Mouse (Mus musculus) hindbrain, embryonic 11.5 days (tissue): ENCODE measurements around the gene Hormad2. TPM values are rescaled to one million over a fixed set of nuclear protein-coding genes. Genes with fewer than 3 reads are reported as not detected.

Source experiments
- ATAC-seq: fragments of 200-750 bp; cut with Nextera tagmentation; 2 replicates; pipeline ENCODE4 v1.8.0; 2017; ENCODE audit warnings: mild to moderate bottlenecking, moderate TSS enrichment, moderate library complexity; ENCODE audit not compliant: low FRiP score
- DNase-seq: peaks from one replicate; pipeline ENCODE4 v3.0.0-alpha.2; 2015; ENCODE audit warnings: low spot score
- H3K27ac ChIP-seq: fragments of 300-500 bp; sonication (generic); 2 replicates; pipeline ENCODE4 v1.5.1; 2014; ENCODE audit warnings: mild to moderate bottlenecking, low read depth, low read length
- H3K27me3 ChIP-seq: fragments of 300-500 bp; sonication (generic); 2 replicates; pipeline ENCODE4 v1.6.1; 2014; ENCODE audit warnings: mild to moderate bottlenecking, low read length, moderate library complexity, mixed read lengths; ENCODE audit not compliant: control insufficient read depth, insufficient read depth
- H3K36me3 ChIP-seq: fragments of 300-500 bp; sonication (generic); 2 replicates; pipeline ENCODE4 v1.6.1; 2014; ENCODE audit warnings: mild to moderate bottlenecking, low read length, moderate library complexity, mixed read lengths; ENCODE audit not compliant: control insufficient read depth, insufficient read depth
- H3K4me1 ChIP-seq: fragments of 300-500 bp; sonication (generic); replicated peaks from 2 replicates; pipeline ENCODE4 v1.6.1; 2014; ENCODE audit warnings: low read length, mixed read lengths; ENCODE audit not compliant: control insufficient read depth, insufficient read depth
- H3K4me2 ChIP-seq: fragments of 300-500 bp; sonication (generic); replicated peaks from 2 replicates; pipeline ENCODE4 v1.6.1; 2014; ENCODE audit warnings: mild to moderate bottlenecking, low read depth, low read length
- H3K4me3 ChIP-seq: fragments of 300-500 bp; sonication (generic); 2 replicates; pipeline ENCODE4 v1.5.1; 2014; ENCODE audit warnings: low read depth, low read length
- H3K9ac ChIP-seq: fragments of 300-500 bp; sonication (generic); 2 replicates; pipeline ENCODE4 v1.6.1; 2014; ENCODE audit warnings: low read depth, low read length
- H3K9me3 ChIP-seq: fragments of 300-500 bp; sonication (generic); 2 replicates; pipeline ENCODE4 v1.6.1; 2016; ENCODE audit warnings: low read length; ENCODE audit not compliant: control insufficient read depth
- WGBS: fragments of 180-500 bp; shearing (Covaris S2); extraction: QIAGEN DNeasy Blood & Tissue Kit; methylation state at CpG from one replicate; pipeline ENCODE4 v1.1.7; 2014; 5-methylcytosine and 5-hydroxymethylcytosine counted together
- polyA plus RNA-seq: library from polyadenylated mRNA; unstranded; fragments of >200 nt; fragmentation: Nextera tagmentation; extraction: Ambion mirVana; gene quantifications from 2 replicates; pipeline ENCODE4 v1.2.1, GENCODE M21; 2014

Gene Hormad2
- polyA plus RNA-seq, 1 experiment from 2014 or later: not detected

DNA sequence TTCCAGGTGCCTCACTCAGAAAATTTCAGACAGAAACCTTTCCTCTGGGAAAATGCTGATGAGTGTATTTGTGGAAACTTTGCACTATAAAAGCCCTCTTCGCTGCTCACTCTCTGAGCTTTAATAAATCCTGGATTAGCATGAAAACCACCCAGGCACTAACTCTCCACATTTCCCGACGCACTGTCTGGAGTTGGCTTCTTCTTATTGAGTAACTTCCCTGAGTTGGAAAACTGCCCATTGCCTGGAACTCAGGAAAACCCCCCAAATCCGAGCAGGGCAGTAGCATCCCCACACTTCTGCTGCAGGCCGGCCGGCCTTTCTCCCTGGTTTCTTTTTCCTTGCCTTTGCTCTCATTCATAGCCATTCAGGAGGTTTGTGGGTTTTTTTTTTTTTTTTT, 118.0 kb downstream of the Hormad2 start:
- no peak for ATAC-seq
- H3K36me3 ChIP-seq: no peaks in the 10 kb centered on the region
- H3K27ac ChIP-seq: no peak overlapping the region
- no peak overlapping the region for H3K4me2 ChIP-seq
- DNase-seq: no peak
- WGBS: 61% methylated on average over 6 of the region's 6 CpGs
- no peaks in the 10 kb centered on the region for H3K9me3 ChIP-seq
- H3K27me3 ChIP-seq: no peaks in the 10 kb centered on the region
- H3K4me3 ChIP-seq: no peak overlapping the region
- H3K9ac ChIP-seq: no peak overlapping the region
- H3K4me1 ChIP-seq: no peaks in the 10 kb centered on the region

DNA sequence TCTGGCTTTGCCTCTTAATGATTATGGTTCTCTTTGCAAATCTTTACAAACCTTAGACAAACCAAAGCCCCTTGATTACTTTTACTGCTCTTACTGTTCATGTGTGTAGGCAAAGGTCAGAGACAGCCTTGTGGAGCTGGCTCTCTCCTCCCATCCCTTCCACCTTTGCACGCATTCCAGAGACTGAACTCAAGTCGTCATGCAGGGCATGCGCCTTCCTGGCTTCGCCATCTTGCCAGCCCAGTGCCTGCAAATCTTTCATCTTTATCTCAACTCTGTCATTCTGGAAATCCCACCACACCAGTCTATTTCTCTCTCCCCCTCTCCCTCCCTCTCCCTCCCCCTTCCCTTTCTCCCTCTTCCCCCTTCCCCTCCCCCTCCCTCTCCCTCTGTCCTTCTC, 120.0 kb downstream of the Hormad2 start:
- DNase-seq: no peak
- ATAC-seq: no peak
- WGBS: 70% methylated on average over 4 of the region's 4 CpGs
- Histone ChIP-seq H3K36me3 (no peaks in the 10 kb centered on the region), H3K4me3 (no peak overlapping the region), H3K9ac (no peak overlapping the region), H3K27ac (no peak overlapping the region), H3K27me3 (no peaks in the 10 kb centered on the region), H3K4me2 (no peak overlapping the region), H3K9me3 (no peaks in the 10 kb centered on the region), H3K4me1 (no peaks in the 10 kb centered on the region)

DNA sequence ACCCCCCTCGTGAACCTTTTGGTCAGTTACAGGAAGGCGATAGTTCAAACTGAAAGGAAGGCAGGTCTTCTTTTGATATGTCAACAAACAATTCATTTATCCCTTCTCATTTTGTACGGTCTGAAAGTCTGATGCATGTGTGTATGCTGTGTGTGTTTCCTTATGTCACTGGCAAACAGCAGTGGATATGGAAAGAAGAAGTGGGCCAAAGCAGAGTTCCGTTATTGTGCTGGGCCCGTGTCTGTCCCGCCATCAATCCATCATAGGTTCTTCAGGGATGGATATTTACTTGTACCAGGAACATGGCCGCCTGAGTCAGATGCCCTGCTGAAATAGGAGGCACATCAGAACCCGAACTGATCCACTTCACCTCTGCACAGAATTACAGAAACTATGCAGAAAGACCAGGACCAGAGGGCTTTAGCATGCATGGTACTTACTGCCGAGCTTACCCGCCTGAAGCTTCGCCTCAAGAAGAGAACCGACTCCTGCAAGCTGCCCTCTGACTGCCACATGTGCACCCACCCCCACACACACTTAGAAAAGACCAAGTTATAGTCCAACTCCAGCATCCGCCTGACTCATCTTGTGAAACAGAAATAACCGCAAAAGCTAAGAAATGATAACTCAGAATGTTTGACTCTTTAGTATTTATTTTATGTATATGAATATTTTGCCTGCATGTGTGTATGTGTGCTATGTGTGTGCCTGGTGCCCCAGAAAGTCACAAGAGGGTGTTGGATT, 121.5 kb downstream of the Hormad2 start:
- no peak overlapping the region for H3K4me2 ChIP-seq

DNA sequence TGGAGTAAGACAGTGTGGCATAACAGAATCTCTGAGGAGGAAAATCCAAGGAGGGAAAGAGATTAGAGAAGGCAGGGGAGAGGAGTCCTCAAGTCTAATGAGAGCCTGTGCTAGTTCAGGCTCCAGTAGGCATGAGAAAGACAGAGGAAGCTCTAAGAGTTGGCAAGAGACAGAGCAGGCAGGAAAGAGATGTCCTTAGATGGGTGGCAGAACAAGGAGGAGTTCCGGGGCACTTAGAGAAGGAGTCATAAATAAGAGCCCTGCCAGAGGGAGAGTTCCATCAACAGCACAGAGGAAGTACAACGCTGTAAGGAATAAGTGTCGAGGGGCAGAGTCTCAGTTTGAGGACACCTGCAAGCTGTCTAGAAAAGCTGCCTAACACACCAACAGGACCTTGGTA, 122.9 kb downstream of the Hormad2 start:
- H3K27me3 ChIP-seq: no peaks in the 10 kb centered on the region
- H3K36me3 ChIP-seq: no peaks in the 10 kb centered on the region
- no peak overlapping the region for H3K4me3 ChIP-seq
- no peak for DNase-seq
- WGBS: 94% methylated on average over 3 of the region's 3 CpGs
- no peak overlapping the region for H3K4me2 ChIP-seq
- no peak overlapping the region for H3K9ac ChIP-seq
- no peaks in the 10 kb centered on the region for H3K4me1 ChIP-seq
- H3K27ac ChIP-seq: no peak overlapping the region
- no peaks in the 10 kb centered on the region for H3K9me3 ChIP-seq
- ATAC-seq: no peak

More for the DNA sequence above, 121.5 kb downstream of the Hormad2 start:
- no peak overlapping the region for H3K4me3 ChIP-seq
- DNase-seq (no peak), ATAC-seq (no peak)
- no peak overlapping the region for H3K27ac ChIP-seq
- no peaks in the 10 kb centered on the region for H3K36me3 ChIP-seq
- no peak overlapping the region for H3K9ac ChIP-seq
- H3K9me3 ChIP-seq: no peaks in the 10 kb centered on the region
- no peaks in the 10 kb centered on the region for H3K4me1 ChIP-seq
- WGBS: 89% methylated on average over 14 of the region's 14 CpGs
- H3K27me3 ChIP-seq: no peaks in the 10 kb centered on the region

DNA sequence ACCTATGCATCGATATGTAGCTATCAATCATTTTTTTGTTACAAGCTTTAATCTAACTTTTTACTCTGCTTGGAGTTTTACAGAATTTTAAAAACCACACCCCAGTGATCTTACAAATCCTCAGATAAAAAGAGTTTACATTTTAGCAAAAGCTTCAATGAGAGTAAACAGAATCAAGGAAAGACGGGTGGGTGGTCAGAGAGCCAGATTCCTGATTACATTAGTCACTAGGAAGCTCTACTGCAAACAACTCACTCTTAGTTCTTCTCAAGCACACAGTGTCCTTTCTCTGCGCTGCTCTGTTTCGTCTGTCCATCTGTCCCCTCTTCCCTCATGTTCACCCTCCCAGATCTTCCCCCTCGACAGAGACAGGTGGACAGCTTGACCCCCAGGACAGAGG, 123.6 kb downstream of the Hormad2 start:
- Histone ChIP-seq H3K9me3 (no peaks in the 10 kb centered on the region), H3K4me2 (no peak overlapping the region), H3K4me3 (no peak overlapping the region), H3K4me1 (no peaks in the 10 kb centered on the region), H3K9ac (no peak overlapping the region), H3K27me3 (no peaks in the 10 kb centered on the region), H3K27ac (no peak overlapping the region), H3K36me3 (no peaks in the 10 kb centered on the region)
- 76% methylated on average over 5 of the region's 5 CpGs for WGBS
- no peak for ATAC-seq
- DNase-seq: no peak

DNA sequence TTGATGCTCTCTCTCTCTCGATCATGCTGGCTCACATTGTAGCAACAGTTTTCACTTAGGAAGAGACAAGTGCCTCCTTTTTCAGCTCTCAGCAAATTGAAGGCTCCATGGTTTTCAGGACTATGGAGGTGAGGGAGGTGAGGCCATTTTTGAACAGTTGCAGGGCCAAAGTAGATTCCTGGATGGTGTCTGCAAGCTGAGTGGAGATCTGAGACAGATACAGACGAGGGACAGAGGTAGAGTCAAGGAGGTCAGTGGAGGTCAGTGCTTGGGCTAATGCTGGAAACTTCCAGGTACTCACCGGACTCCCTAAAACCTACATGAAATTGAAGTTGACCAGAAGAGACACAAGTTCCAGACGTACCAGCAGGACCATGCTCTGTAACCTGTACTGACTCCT, 128.7 kb downstream of the Hormad2 start:
- 76% methylated on average over 4 of the region's 4 CpGs for WGBS

DNA sequence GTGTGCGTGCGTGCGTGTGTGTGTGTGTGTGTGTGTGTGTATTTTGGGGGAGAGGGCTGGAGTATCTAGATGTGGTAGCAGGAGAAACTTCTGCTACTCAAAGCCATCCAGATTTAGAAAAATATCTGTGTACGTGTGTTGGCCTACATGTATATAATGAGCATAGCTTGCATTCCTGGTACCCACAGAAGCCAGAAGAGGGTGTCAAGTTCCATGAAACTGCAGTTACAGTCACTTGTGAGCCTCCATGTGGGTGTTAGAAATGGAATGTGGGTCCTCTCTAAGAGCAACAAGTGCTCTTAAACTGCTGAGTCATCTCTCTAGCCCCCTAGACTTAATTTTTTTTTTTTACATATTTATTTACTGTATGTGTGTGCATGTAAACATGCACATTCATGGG, 130.6 kb downstream of the Hormad2 start:
- Histone ChIP-seq H3K9me3 (no peaks in the 10 kb centered on the region), H3K4me2 (no peak overlapping the region), H3K9ac (no peak overlapping the region), H3K4me1 (no peaks in the 10 kb centered on the region), H3K4me3 (no peak overlapping the region), H3K36me3 (no peaks in the 10 kb centered on the region), H3K27me3 (no peaks in the 10 kb centered on the region), H3K27ac (no peak overlapping the region)
- no peak for DNase-seq
- 92% methylated on average over 4 of the region's 4 CpGs for WGBS
- ATAC-seq: no peak

More for the DNA sequence above, 128.7 kb downstream of the Hormad2 start:
- Histone ChIP-seq H3K4me3 (no peak overlapping the region), H3K9ac (no peak overlapping the region), H3K36me3 (no peaks in the 10 kb centered on the region), H3K4me2 (no peak overlapping the region), H3K27me3 (no peaks in the 10 kb centered on the region), H3K9me3 (no peaks in the 10 kb centered on the region), H3K27ac (no peak overlapping the region), H3K4me1 (no peaks in the 10 kb centered on the region)
- DNase-seq: no peak
- ATAC-seq: no peak

DNA sequence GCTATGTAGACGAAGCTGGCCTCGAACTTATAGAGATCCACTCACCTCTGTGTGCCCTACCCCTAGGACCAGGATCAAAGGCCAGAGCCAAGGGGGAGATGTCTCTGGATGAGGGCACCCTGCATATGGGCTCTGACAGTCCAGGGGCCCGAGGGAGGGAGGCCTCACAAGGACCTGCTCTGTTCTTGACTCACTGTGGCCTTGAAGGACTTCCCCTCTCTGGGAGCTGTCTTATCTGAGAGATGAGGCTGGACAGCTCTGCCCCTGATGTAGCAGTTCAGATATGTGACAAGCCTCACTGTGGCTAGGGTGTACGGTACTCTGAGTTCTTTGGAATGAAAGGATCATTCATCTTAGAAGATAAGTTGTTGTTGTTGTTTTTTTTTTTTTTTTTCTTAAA, 131.3 kb downstream of the Hormad2 start:
- ATAC-seq: no peak
- H3K9ac ChIP-seq: no peak overlapping the region
- no peaks in the 10 kb centered on the region for H3K27me3 ChIP-seq
- H3K36me3 ChIP-seq: no peaks in the 10 kb centered on the region
- DNase-seq: no peak
- no peak overlapping the region for H3K4me2 ChIP-seq
- H3K27ac ChIP-seq: no peak overlapping the region
- 80% methylated on average over 4 of the region's 4 CpGs for WGBS
- no peaks in the 10 kb centered on the region for H3K4me1 ChIP-seq
- H3K9me3 ChIP-seq: no peaks in the 10 kb centered on the region
- no peak overlapping the region for H3K4me3 ChIP-seq
